Mouse (Mus musculus) C2C12 (cell line): ENCODE measurements around the gene Nuak2. TPM values are rescaled to one million over a fixed set of nuclear protein-coding genes. Genes with fewer than 3 reads are reported as not detected.

Experiments
- H3K27me3 ChIP-seq: one replicate; pipeline ENCODE4 v1.6.1; 2011; ENCODE audit not compliant: control insufficient read depth, insufficient read depth, insufficient read length
- H3K36me3 ChIP-seq: one replicate; pipeline ENCODE4 v1.6.1; 2011; ENCODE audit not compliant: control insufficient read depth, insufficient read depth
- H3K4me3 ChIP-seq: one replicate; pipeline ENCODE4 v1.5.1; 2011; ENCODE audit warnings: mild to moderate bottlenecking, control low read depth; ENCODE audit not compliant: poor library complexity, insufficient read depth, severe bottlenecking
- H3K79me2 ChIP-seq: one replicate; pipeline ENCODE4 v1.6.1; 2011; ENCODE audit not compliant: control insufficient read depth, insufficient read depth
- H3K79me3 ChIP-seq: one replicate; pipeline ENCODE4 v1.6.1; 2011; ENCODE audit warnings: low read depth, control low read depth
- H3ac ChIP-seq: one replicate; pipeline ENCODE3; 2011; ENCODE audit warnings: low read depth; ENCODE audit not compliant: control insufficient read depth, insufficient read length
- CEBPB ChIP-seq: IDR thresholded peaks from one replicate; pipeline ENCODE4 v1.6.1; 2011; ENCODE audit warnings: low read depth, mild to moderate bottlenecking, control low read depth, moderate library complexity
- CTCF ChIP-seq: IDR thresholded peaks from one replicate; pipeline ENCODE4 v1.5.1; 2011; ENCODE audit not compliant: control insufficient read depth, insufficient read depth, insufficient read length
- FOSL1 ChIP-seq: IDR thresholded peaks from one replicate; pipeline ENCODE4 v1.8.0; 2011; ENCODE audit warnings: mild to moderate bottlenecking, low read length; ENCODE audit not compliant: poor library complexity, insufficient read depth, severe bottlenecking
- MAX ChIP-seq: IDR thresholded peaks from one replicate; pipeline ENCODE4 v1.6.1; 2011; ENCODE audit warnings: mild to moderate bottlenecking, control low read depth
- MYOD1 ChIP-seq: IDR thresholded peaks from one replicate; pipeline ENCODE4 v1.6.1; 2011; ENCODE audit warnings: low read depth; ENCODE audit not compliant: control insufficient read depth, insufficient read length
- MYOG ChIP-seq: IDR thresholded peaks from one replicate; pipeline ENCODE4 v1.6.1; 2011; ENCODE audit not compliant: control insufficient read depth, insufficient read length; ENCODE audit errors: extremely low read depth
- USF1 ChIP-seq: IDR thresholded peaks from one replicate; pipeline ENCODE4 v1.6.1; 2011; ENCODE audit warnings: low read depth, mild to moderate bottlenecking, control low read depth, moderate library complexity
- polyA plus RNA-seq: library from polyadenylated mRNA; unstranded; fragments of >200 nt; fragmentation: generic; extraction: Trizol; gene quantifications from one replicate; pipeline ENCODE4 v1.2.1, GENCODE M21; 2012; ENCODE audit warnings: missing spikeins

The Nuak2 gene
- polyA plus RNA-seq, 1 experiment: 11.7 TPM

DNA sequence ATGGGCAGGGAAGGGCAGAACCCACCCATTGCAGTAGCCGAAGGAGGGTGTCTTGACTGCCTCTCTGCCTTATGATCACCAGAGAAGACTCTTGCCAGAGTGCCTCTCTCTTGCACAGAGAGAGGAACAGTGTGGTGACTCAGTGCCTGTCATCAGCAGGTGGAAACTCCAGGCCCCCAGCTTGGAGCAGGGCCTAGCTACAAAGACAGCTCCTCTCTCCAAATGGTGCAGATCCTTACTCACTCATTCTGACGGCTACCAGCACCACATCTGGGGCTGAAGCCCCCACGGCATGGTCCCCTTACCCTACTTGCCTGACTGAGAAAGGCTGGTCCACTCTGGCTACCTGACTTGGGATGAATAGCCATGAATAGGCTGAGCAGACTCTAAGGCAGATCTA, 48.5 kb downstream of the Nuak2 start:
- H3K79me3 ChIP-seq: no peaks in the 10 kb centered on the region
- peaks cover 19% of the 10 kb centered on the region for H3K36me3 ChIP-seq
- H3K27me3 ChIP-seq: no peaks in the 10 kb centered on the region
- no peak overlapping the region for H3K4me3 ChIP-seq
- no peak overlapping the region for H3ac ChIP-seq
- no peak for TF ChIP-seq MAX
- TF ChIP-seq MYOD1: peak; percentile 36
- TF ChIP-seq FOSL1: no peak
- H3K79me2 ChIP-seq: no peaks in the 10 kb centered on the region

DNA sequence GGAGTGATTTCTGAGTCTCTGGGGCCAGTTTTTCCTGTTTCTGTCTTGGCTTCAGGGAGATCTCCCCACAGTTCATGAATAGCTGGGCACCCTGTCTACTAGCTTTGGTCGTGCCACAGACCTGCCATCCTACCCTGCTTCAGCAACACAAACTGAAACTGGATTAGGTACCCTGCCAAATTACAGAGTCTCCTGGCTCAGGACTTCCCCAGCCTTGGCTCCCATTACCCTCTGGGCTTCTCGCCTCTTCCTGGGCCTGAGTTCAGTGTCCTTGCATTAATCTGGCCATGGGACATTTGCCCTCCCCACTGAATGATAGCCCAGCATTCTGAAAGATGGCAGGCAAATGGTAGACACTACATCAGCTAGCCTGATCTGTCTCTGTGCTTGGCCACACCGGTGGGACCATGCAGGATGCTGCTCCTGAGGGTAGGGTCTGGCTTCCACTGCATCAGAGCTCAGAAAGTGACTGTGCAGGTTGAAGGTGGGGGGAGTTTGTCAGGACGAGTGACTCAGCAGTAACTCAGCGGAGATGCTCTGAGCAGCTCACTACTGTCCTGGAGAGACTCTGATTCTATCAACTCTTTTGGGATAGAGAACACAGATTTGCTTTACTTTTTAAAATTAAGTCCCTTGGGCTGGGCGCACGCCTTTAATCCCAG, 49.1 kb downstream of the Nuak2 start:
- Histone ChIP-seq H3K79me3 (no peaks in the 10 kb centered on the region), H3K4me3 (no peak overlapping the region), H3K36me3 (peaks cover 14% of the 10 kb centered on the region), H3K27me3 (no peaks in the 10 kb centered on the region), H3ac (no peak overlapping the region), H3K79me2 (no peaks in the 10 kb centered on the region)
- TF ChIP-seq USF1: no peak
- TF ChIP-seq CTCF: no peak
- no peak for TF ChIP-seq MYOD1
- TF ChIP-seq MYOG: no peak
- TF ChIP-seq MAX: no peak
- no peak for TF ChIP-seq FOSL1

DNA sequence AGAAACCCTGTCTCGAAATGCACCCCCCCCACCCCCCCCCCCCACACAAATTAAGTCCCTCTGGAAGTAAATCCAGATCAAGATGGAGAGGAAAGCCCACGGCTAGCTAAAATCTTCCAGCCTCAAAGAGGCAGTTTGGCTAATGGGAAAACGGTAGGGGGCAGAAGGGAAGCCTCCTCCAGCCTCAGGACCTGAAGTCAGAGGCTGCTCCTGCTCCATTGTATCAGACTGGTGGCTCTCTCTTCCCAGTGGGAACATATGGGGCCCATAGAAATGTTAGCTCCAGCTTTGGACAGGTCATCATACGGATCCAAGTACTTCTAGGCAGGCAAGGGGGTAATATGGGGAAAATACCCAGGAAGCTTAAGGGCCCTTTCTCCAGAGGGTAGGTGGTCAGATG, 49.7 kb downstream of the Nuak2 start:
- Histone ChIP-seq H3K27me3 (no peaks in the 10 kb centered on the region), H3K79me3 (no peaks in the 10 kb centered on the region), H3K4me3 (no peak overlapping the region), H3K79me2 (no peaks in the 10 kb centered on the region), H3ac (no peak overlapping the region), H3K36me3 (peaks cover 8% of the 10 kb centered on the region)
- no peak for TF ChIP-seq USF1
- no peak for TF ChIP-seq CEBPB
- no peak for TF ChIP-seq MYOD1
- no peak for TF ChIP-seq MAX
- no peak for TF ChIP-seq MYOG
- no peak for TF ChIP-seq CTCF
- TF ChIP-seq FOSL1: no peak

DNA sequence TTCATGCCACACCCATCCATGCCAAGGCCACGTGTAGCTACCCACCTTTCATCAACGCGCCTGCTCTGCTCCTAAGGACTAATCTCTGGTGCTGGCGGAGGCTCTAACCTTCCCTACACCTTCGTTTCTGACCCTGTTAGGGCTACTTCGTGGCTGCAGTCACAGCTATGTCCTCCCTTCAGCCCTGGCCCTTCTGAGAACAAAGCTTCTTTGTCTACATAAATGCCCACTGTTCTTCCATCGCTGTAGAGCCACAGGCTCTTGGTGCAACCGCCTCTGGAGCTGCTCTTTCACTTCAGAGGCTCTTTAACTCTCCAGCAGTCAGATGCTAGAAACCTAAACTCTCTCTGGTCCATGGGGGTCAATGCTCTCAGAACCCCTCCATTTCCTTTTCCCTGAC, 50.3 kb downstream of the Nuak2 start:
- no peak for TF ChIP-seq MYOD1
- TF ChIP-seq CEBPB: no peak
- no peak for TF ChIP-seq USF1
- TF ChIP-seq CTCF: no peak
- TF ChIP-seq FOSL1: no peak
- TF ChIP-seq MAX: no peak
- TF ChIP-seq MYOG: no peak
- H3ac ChIP-seq: no peak overlapping the region
- no peak overlapping the region for H3K4me3 ChIP-seq
- H3K79me3 ChIP-seq: no peaks in the 10 kb centered on the region
- H3K36me3 ChIP-seq: peaks cover 4% of the 10 kb centered on the region
- H3K79me2 ChIP-seq: no peaks in the 10 kb centered on the region
- H3K27me3 ChIP-seq: no peaks in the 10 kb centered on the region

DNA sequence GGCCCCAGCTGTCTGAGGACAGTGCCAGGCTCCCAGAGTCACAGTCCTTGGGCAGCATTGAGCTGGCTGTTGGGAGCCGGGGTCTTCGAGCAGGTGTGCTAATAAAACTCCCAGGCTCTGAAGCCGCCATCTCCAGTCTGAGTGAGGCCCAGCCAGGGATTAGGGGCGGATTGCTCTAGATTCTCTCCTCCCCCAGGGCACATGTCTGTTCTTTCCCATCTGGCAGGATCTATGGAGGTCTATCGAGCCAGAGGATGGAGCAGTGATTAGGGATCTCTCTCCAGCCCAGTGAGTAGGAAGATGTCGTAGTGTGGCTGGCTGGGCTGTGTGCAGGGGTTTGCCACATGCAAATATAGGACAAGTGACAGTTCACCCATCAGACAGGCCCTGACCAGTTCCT, 51.0 kb downstream of the Nuak2 start:
- Histone ChIP-seq H3K27me3 (no peaks in the 10 kb centered on the region), H3K36me3 (peaks cover 4% of the 10 kb centered on the region), H3K4me3 (no peak overlapping the region), H3ac (no peak overlapping the region), H3K79me2 (no peaks in the 10 kb centered on the region), H3K79me3 (no peaks in the 10 kb centered on the region)
- no peak for TF ChIP-seq CTCF

DNA sequence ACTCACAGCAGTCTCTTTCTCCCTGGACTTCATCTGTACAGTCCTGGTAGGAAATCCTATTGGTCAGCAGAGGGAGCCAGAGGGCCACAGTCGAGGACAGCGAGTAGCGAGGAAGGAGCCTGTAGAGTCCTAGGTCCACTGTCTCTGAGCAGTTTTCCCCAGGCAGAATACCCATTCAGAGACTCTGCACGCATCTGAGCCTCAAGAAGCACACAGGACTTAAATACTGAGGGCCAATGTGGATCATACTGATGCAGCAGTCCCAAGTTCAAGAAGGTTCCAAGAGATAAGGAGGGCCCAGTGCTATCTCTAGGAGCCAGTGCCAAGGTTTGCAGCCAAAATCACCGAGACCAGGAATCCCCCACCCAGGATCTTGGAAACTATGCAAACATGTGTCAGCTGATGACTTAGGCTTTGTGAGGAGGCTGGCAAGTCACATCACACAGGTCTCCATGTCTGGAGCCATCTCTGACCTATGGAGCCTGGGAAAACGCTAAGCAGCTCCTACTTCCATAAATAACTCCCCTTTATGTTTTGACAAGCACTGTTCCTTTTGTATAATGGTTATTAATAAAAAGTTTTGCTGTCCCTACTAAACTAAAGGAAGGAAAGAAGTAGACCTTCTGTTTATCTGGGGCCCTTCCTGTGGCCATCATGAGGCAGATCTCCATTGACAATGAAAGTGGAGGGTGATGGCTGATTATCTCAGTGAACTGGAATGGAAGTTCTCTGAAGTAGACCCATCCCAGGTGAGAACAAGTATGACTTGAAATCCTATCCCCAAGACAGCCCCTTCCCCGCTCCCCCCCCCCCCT, 52.0 kb downstream of the Nuak2 start:
- no peaks in the 10 kb centered on the region for H3K79me3 ChIP-seq
- H3K27me3 ChIP-seq: no peaks in the 10 kb centered on the region
- peaks cover 4% of the 10 kb centered on the region for H3K36me3 ChIP-seq
- no peak for TF ChIP-seq MYOG
- no peak for TF ChIP-seq USF1
- TF ChIP-seq CTCF: peak; percentile 67
- no peak for TF ChIP-seq CEBPB
- no peak for TF ChIP-seq FOSL1
- no peaks in the 10 kb centered on the region for H3K79me2 ChIP-seq
- no peak overlapping the region for H3K4me3 ChIP-seq
- no peak overlapping the region for H3ac ChIP-seq
